Mouse (Mus musculus) neural tube, embryonic 10.5 days (tissue): ENCODE results near the gene Adh6a.

Experiments used
- DNase-seq: peaks from one replicate; pipeline ENCODE4 v3.0.0-alpha.2; 2017; ENCODE audit warnings: low spot score; ENCODE audit errors: extremely low spot score

Adh6a gene

GRCm38 (mm10) chr3:138312965-138313364, at the start of gene Adh6a:
Gene Adh6a, plus strand, starts transcription at chr3:138313286.
- DNase-seq: no peak

GRCm38 (mm10) chr3:138264648-138265047, 48.4 kb upstream of the Adh6a start:
- DNase-seq: no peak

GRCm38 (mm10) chr3:138270507-138270906, 42.6 kb upstream of the Adh6a start:
- no peak for DNase-seq

GRCm38 (mm10) chr3:138271297-138271696, 41.8 kb upstream of the Adh6a start:
- DNase-seq: no peak

- no peak for DNase-seq
These were observed 40.0 kb upstream of the Adh6a start for GRCm38 (mm10) chr3:138273080-138273479.

- DNase-seq: no peak
These were observed 38.0 kb upstream of the Adh6a start for GRCm38 (mm10) chr3:138275100-138275499.

- no peak for DNase-seq
These were observed 30.5 kb upstream of the Adh6a start for GRCm38 (mm10) chr3:138282556-138282955.

- no peak for DNase-seq
These were observed 29.3 kb upstream of the Adh6a start for GRCm38 (mm10) chr3:138283831-138284230.

GRCm38 (mm10) chr3:138285986-138286385, 27.1 kb upstream of the Adh6a start:
- no peak for DNase-seq

- no peak for DNase-seq
These were observed 25.4 kb upstream of the Adh6a start for GRCm38 (mm10) chr3:138287686-138288085.

- no peak for DNase-seq
These were observed 22.4 kb upstream of the Adh6a start for GRCm38 (mm10) chr3:138290672-138291071.

GRCm38 (mm10) chr3:138291529-138292117, 21.5 kb upstream of the Adh6a start:
- no peak for DNase-seq

- DNase-seq: no peak
These were observed 19.7 kb upstream of the Adh6a start for GRCm38 (mm10) chr3:138293298-138293895.

- no peak for DNase-seq
These were observed 13.0 kb upstream of the Adh6a start for GRCm38 (mm10) chr3:138300130-138300529.

- no peak for DNase-seq
These were observed 10.4 kb upstream of the Adh6a start for GRCm38 (mm10) chr3:138302676-138303075.

GRCm38 (mm10) chr3:138303771-138304488, 9.2 kb upstream of the Adh6a start:
- no peak for DNase-seq

- no peak for DNase-seq
These were observed 8.6 kb upstream of the Adh6a start for GRCm38 (mm10) chr3:138304489-138304871.

GRCm38 (mm10) chr3:138305486-138306289, 7.4 kb upstream of the Adh6a start:
- no peak for DNase-seq

GRCm38 (mm10) chr3:138306290-138306683, 6.8 kb upstream of the Adh6a start:
- DNase-seq: peak; percentile 19

- no peak for DNase-seq
These were observed 3.2 kb upstream of the Adh6a start for GRCm38 (mm10) chr3:138309910-138310309.

- DNase-seq: no peak
These were observed 2.1 kb upstream of the Adh6a start for GRCm38 (mm10) chr3:138311015-138311414.

GRCm38 (mm10) chr3:138316908-138317472, 3.9 kb downstream of the Adh6a start:
- DNase-seq: no peak
